Mouse (Mus musculus) G1E (cell line): ENCODE results near the gene Tmem258. TPM values are rescaled to one million over a fixed set of nuclear protein-coding genes. Genes with fewer than 3 reads are reported as not detected.
"Not testable (repeated sequence)": the region's sequence is repeated elsewhere in the genome, so short reads cannot be mapped to it uniquely, and the experiment has no call there.

Experiments used
- ATAC-seq: 2 replicates; pipeline ENCODE4 v1.8.0; 2016; ENCODE audit warnings: mild to moderate bottlenecking; ENCODE audit not compliant: insufficient number of reproducible peaks, poor library complexity, low FRiP score, severe bottlenecking; ENCODE audit errors: extremely low read depth
- DNase-seq: peaks from one replicate; pipeline ENCODE4 v3.0.0; 2012; ENCODE audit warnings: low spot score
- H3K27me3 ChIP-seq: 2 replicates; pipeline ENCODE4 v1.6.1; 2012; ENCODE audit warnings: mild to moderate bottlenecking, low read length, inconsistent platforms; ENCODE audit not compliant: insufficient read depth
- H3K36me3 ChIP-seq: replicated peaks from 2 replicates; pipeline ENCODE3; 2012; ENCODE audit warnings: mild to moderate bottlenecking, inconsistent platforms
- H3K4me1 ChIP-seq: 2 replicates; pipeline ENCODE4 v1.6.1; 2012; ENCODE audit warnings: low read depth, low read length, inconsistent platforms, mixed read lengths; ENCODE audit not compliant: insufficient read depth
- H3K4me3 ChIP-seq: 2 replicates; pipeline ENCODE4 v1.5.1; 2012; ENCODE audit warnings: low read depth, mild to moderate bottlenecking, inconsistent platforms, low read length, moderate library complexity, mixed read lengths
- H3K9me3 ChIP-seq: replicated peaks from 2 replicates; pipeline ENCODE4 v1.6.1; 2012; ENCODE audit warnings: inconsistent platforms
- CTCF ChIP-seq: IDR thresholded peaks from 2 replicates; pipeline ENCODE4 v1.5.1; 2012; ENCODE audit warnings: low read depth, low read length, inconsistent platforms, mixed read lengths
- GATA1 ChIP-seq: IDR thresholded peaks from 2 replicates; pipeline ENCODE4 v1.6.1; 2012; ENCODE audit warnings: borderline replicate concordance, low read length, inconsistent platforms, mixed read lengths
- GATA2 ChIP-seq: IDR thresholded peaks from 2 replicates; pipeline ENCODE4 v1.6.1; 2012; ENCODE audit warnings: low read depth, low read length, inconsistent platforms, borderline replicate concordance
- POLR2AphosphoS5 ChIP-seq: IDR thresholded peaks from 2 replicates; pipeline ENCODE4 v1.6.1; 2012; ENCODE audit warnings: low read depth, low read length, inconsistent platforms; ENCODE audit not compliant: insufficient replicate concordance
- TAL1 ChIP-seq: conservative IDR thresholded peaks from 2 replicates; pipeline ENCODE4 v1.6.1; 2012; ENCODE audit warnings: low read depth, low read length, inconsistent platforms, mixed read lengths
- polyA plus RNA-seq: library from polyadenylated mRNA; stranded (reverse); fragments of >175 nt; gene quantifications from 2 replicates; pipeline ENCODE4 v1.2.3, GENCODE M21; 2012
- total RNA-seq, 2 experiments: library from RNA; stranded (forward) in 1 of 2; stranded (reverse) in 1 of 2; fragments of 200-1000 nt in 1 of 2; fragments of >200 nt in 1 of 2; fragmentation: Nextera tagmentation in 1 of 2; gene quantifications; 2 replicates each; pipeline ENCODE4 v1.2.3; 2014 to 2017

Tmem258 gene
- total and polyA plus RNA-seq, 3 experiments = 20.3 to 178 (median 40.3) TPM

DNA sequence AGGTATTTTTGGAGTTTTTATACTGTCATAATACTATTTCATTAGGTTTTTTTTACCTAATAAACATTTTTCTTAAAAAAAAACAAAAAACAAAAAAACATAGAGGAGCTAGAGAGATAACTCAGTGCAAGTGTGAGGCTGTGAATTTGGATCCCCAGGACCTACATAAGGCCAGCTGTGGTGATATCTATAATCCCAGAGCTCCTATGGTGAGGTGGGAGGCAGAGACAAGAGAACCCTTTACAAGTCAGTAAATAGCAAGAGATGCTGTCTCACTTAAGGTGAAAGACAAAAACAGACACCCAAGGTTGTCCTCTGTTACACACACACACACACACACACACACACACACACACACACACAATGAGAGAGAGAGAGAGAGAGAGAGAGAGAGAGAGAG is 34.6 kb upstream of the Tmem258 start:
- DNase-seq (no peak), ATAC-seq (no peak)
- Histone ChIP-seq H3K36me3 (no peaks in the 10 kb centered on the region), H3K9me3 (no peaks in the 10 kb centered on the region), H3K4me3 (no peak overlapping the region), H3K27me3 (no peaks in the 10 kb centered on the region), H3K4me1 (peaks cover 58% of the 10 kb centered on the region)
- TF ChIP-seq GATA1 (no peak), POLR2AphosphoS5 (no peak), GATA2 (no peak), CTCF (no peak), TAL1 (no peak)

DNA sequence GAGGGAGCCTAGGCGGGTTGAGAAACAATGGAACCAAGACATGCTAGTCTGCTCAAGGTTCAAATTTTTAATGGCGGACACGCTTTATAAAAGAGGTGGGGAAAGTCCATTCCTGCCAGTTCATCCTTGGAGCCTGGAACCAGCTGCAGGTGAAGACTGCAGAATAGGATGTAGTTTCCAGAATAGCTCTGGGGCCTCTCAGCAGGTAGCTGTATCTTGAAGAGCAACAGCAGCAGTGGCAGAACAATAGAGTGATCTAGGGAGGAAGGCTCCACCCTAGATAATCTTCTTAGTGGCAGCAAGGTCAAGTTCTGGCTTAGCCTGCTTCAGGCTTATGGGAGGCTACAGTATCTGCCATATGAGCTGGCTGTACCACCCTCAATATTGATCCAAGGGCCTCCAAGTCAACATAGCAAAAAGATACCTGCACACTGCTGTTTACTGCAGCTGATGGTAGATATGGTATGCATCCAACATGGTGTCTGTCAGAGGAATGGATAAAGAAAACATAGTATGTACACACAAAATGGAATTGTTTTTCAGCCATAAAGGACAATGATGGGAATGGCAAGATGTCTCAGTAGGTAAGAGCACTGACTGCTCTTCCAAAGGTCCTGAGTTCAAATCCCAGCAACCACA is 34.0 kb upstream of the Tmem258 start:
- not testable (repeated sequence) for ATAC-seq, H3K27me3 ChIP-seq, DNase-seq, H3K4me3 ChIP-seq, H3K9me3 ChIP-seq, H3K36me3 ChIP-seq
- peaks cover 62% of the 10 kb centered on the region for H3K4me1 ChIP-seq

DNA sequence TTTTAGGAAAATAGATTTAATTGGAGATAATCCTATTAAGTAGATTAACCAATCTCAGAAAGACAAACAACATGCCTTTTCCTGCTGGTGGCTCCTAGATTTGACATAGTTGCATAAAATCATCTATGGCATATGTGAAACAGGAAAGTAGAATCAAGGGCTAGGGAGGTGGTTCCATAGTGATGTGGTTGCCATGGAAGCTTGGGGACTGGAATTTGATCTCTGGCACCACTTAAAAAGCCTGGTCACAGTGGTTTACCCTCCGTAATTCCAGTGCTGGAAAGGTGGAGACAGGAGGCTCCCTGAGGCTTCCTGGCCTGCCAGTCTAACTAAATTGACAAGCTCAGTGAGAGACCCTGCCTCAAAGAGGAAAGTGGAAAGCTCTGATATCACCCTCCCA is 33.3 kb upstream of the Tmem258 start:
- no peaks in the 10 kb centered on the region for H3K36me3 ChIP-seq
- peaks cover 67% of the 10 kb centered on the region for H3K4me1 ChIP-seq
- no peak for TF ChIP-seq TAL1
- DNase-seq (no peak), ATAC-seq (no peak)
- H3K9me3 ChIP-seq = no peaks in the 10 kb centered on the region
- H3K4me3 ChIP-seq = no peak overlapping the region
- no peaks in the 10 kb centered on the region for H3K27me3 ChIP-seq

DNA sequence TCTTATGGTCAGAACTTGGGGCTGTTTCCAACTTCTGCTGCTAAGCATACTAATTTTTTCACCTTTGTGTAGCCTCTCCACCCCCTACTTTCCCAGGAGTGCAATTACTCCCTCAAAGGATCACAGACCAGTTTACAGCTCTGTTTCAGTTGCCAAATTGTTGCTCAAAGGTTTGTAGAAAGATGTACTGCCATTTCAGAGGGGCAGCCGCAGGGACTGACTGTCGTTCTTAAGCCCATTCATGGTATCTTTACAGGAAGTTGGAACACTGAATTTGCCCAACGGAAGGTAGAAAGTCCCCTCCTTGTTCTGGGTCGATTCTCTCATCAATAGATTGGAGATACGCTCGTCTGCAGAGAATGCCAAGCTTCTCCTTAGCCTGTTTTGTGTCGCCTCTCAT is 32.5 kb upstream of the Tmem258 start:
- Histone ChIP-seq H3K27me3 (no peaks in the 10 kb centered on the region), H3K9me3 (no peaks in the 10 kb centered on the region), H3K4me1 (peaks cover 73% of the 10 kb centered on the region), H3K36me3 (no peaks in the 10 kb centered on the region), H3K4me3 (no peak overlapping the region)
- ATAC-seq (no peak), DNase-seq (no peak)
- TF ChIP-seq TAL1 (no peak), GATA2 (no peak), POLR2AphosphoS5 (no peak)

DNA sequence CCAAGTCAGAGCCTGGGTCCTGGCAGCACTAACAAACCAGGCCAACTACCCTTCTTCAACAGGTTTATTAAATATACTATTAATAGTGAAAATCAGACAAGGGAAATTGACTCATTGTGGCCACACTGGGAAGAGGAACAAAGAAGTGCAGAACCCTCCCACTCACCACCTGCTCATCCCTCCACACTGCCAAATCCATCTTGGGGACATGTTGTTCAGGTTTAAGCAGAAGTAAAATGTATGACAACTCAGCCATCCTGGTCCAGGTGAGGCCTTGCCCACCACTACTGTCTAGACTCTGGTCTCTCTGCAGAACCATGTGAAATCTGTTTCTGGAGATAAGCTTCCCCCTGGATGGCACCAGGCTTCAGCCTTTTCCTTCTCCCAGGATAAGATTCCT is 32.0 kb upstream of the Tmem258 start:
- TF ChIP-seq TAL1 (no peak; the same call in 1 of the 2 replicates), GATA2 (no peak), GATA1 (no peak), POLR2AphosphoS5 (no peak), CTCF (no peak)
- Histone ChIP-seq H3K4me1 (peaks cover 72% of the 10 kb centered on the region), H3K36me3 (no peaks in the 10 kb centered on the region), H3K27me3 (no peaks in the 10 kb centered on the region), H3K4me3 (no peak overlapping the region; the same call in 1 of the 2 replicates), H3K9me3 (no peaks in the 10 kb centered on the region)
- DNase-seq (no peak), ATAC-seq (no peak)

DNA sequence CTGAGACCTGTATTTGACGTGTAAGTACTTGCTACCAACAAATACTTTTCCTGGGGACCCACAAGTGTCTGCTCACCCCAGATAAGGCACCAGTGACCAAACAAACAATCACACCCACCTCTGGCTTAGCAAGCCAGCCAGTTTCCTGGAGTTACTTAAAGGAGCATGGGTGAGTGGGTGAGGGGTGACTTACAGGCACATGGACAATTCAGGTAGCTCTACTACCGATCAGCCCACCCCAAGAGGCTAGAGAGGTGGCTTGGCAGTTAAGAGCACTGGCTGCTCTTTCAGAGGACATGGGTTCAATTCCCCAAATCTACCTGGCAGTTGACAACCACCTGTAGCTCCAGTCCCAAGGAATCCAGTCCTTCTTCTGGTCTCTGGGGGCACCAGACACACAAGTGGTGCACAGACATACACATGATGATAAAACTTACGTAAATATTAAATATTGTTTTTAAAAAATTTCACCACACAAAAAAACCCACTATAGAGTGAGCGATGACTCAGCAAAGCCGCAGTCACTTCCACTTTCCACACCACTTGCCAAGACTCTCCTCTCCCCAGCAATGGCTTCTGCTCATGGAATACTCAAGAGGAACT is 30.6 kb upstream of the Tmem258 start:
- Histone ChIP-seq H3K9me3 (peaks cover 2% of the 10 kb centered on the region), H3K36me3 (peaks cover under 1% of the 10 kb centered on the region), H3K4me1 (peaks cover 68% of the 10 kb centered on the region), H3K27me3 (no peaks in the 10 kb centered on the region), H3K4me3 (peak overlapping the region; percentile 62; the same call in 1 of the 2 replicates)
- TF ChIP-seq GATA1 (no peak), POLR2AphosphoS5 (no peak), CTCF (no peak), TAL1 (peak; percentile 93)
- peak; percentile 68 for DNase-seq
- ATAC-seq = peak; percentile 77

DNA sequence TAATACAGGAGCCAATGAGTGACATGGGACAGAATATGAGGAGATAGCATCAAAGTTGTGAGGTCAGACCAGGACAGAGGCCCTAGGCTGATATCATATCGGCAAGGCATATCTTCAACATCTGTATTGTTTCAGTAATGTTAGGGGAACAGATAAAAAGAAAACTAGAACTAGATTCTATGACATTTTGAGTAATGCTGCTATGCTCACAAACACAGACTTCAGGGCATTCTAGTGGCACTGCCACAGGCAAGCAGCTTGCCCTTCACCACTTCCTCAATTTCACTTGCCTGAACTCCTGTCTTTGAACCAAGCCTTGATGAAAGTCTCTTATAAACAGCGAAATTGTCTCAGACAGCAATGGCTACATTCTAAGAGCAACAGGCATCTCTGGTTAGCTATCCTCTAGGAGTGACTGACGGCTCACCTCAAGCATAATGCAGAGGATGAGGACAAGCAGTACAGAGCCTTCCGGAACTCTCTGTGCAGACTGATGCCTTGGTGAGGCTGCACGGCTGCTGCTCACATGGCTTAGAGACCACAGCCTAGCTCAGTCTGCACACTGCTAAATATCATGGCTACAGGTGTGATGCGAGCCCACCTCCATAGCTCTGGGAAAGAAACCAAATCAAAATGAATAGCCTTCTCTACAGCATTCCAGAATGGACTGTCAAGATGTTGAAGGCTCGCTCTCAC is 29.8 kb upstream of the Tmem258 start:
- Histone ChIP-seq H3K27me3 (no peaks in the 10 kb centered on the region), H3K9me3 (peaks cover 6% of the 10 kb centered on the region), H3K4me1 (peaks cover 68% of the 10 kb centered on the region), H3K36me3 (peaks cover 3% of the 10 kb centered on the region), H3K4me3 (peak overlapping the region; percentile 62; the same call in 1 of the 2 replicates)
- peak; percentile 47 for ATAC-seq
- no peak for DNase-seq
- TF ChIP-seq CTCF (no peak), GATA1 (no peak), TAL1 (peak; percentile 60; the same call in 1 of the 2 replicates)
